10 mouse cellular contexts compared by ENCODE assay signal in the genomic region with DNA sequence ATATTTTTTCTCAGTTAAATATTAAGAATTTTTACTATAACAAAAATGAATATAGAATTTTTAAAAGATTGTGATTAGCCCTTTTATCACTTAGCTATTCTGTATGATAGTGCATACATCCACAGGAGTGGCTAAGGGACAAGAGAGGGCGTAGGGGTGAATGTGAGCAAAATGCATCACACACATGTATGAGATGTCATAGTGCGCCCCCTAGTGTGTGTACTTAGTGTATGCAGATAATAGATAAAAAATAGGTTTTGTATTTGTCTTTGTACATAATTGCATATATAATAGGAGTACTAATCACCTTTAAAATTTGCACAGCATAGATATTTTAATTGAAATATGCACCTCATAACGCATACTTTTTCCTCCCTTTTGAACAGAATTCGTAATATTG. TPM values are rescaled to one million over a fixed set of nuclear protein-coding genes. Genes with fewer than 3 reads are reported as not detected.
DNase-seq lines count a peak whose midpoint lies in the region; ATAC-seq and TF ChIP-seq lines count a peak whose summit lies in the region.
"Had no signal": no experiment of that assay in that cellular context is flagged by ENCODE, and none has a peak within 500 bp of the region (broad histone marks: within the 10 kb centered on the region; RNA-seq: fewer than 3 reads in every experiment).

No protein-coding gene starts in this region.

- no peak for ATAC-seq in forebrain, embryonic 12.5 days (ENCODE audit: low FRiP score)

- H3K9ac ChIP-seq in forebrain, embryonic 12.5 days, result no peak overlapping the region
- H3K9ac ChIP-seq: heart, embryonic 13.5 days; midbrain, embryonic 12.5 days had no signal

- no peak overlapping the region for H3K27ac ChIP-seq in forebrain, embryonic 12.5 days
- H3K27ac ChIP-seq: heart, embryonic 13.5 days; midbrain, embryonic 12.5 days had no signal

- no peak overlapping the region for H3K4me3 ChIP-seq in E14TG2a.4 (replicated peaks; ENCODE audit: low read length)
- no peak overlapping the region for H3K4me3 ChIP-seq in lung, adult 2 months (replicated peaks; ENCODE audit: extremely low read depth, low read depth, low read length)
- H3K4me3 ChIP-seq in forebrain, embryonic 12.5 days (replicated peaks), result no peak overlapping the region
- H3K4me3 ChIP-seq: heart, embryonic 13.5 days; midbrain, embryonic 12.5 days had no signal

- H3K36me3 ChIP-seq in E14TG2a.4 (ENCODE audit: insufficient read depth, low read length), result peaks cover 73% of the 10 kb centered on the region
- peaks cover 61% of the 10 kb centered on the region for H3K36me3 ChIP-seq in forebrain, embryonic 12.5 days (replicated peaks)

- no peaks in the 10 kb centered on the region for H3K27me3 ChIP-seq in E14TG2a.4 (ENCODE audit: insufficient read depth, low read length)
- H3K27me3 ChIP-seq in forebrain, embryonic 12.5 days, result no peaks in the 10 kb centered on the region
- H3K27me3 ChIP-seq: heart, embryonic 13.5 days; midbrain, embryonic 12.5 days had no signal

- H3K4me1 ChIP-seq in E14TG2a.4 (replicated peaks; ENCODE audit: low read depth, low read length), result peaks cover 3% of the 10 kb centered on the region; the same call in 1 of the 2 replicates
- H3K4me1 ChIP-seq in lung, adult 2 months (ENCODE audit: control insufficient read depth, insufficient read depth, low read length), result no peaks in the 10 kb centered on the region
- no peaks in the 10 kb centered on the region for H3K4me1 ChIP-seq in forebrain, embryonic 12.5 days
- H3K4me1 ChIP-seq: heart, embryonic 13.5 days; midbrain, embryonic 12.5 days had no signal

- TF ChIP-seq POLR2A in lung, adult 2 months (IDR thresholded peaks at IDR 0.05; ENCODE audit: borderline replicate concordance, extremely low read depth, low read depth, low read length), result no peak

- peak; percentile 17 to 29 for DNase-seq in layer of hippocampus, postnatal 10 days (ENCODE audit: low spot score in 2 of 2)
- DNase-seq in layer of hippocampus, adult 11-12 months (ENCODE audit: low spot score), result no peak
- DNase-seq in ZHBTc4 (ENCODE audit: low read depth, low spot score), result peak; percentile 76
- peak; percentile 17 for DNase-seq in embryo, embryonic 11.5 days (ENCODE audit: low read depth, low spot score)
- peak; percentile 8 for DNase-seq in lung, adult 2 months
- DNase-seq in telencephalon, adult 2 months (ENCODE audit: low read depth, low spot score), result peak; percentile 11

- TF ChIP-seq CTCF in E14TG2a.4 (conservative IDR thresholded peaks at IDR 0.05; ENCODE audit: low read length), result peak; percentile 72
- 0 out of 2 replicates have a peak, but pooled peaks have one; percentile 9 for TF ChIP-seq CTCF in lung, adult 2 months (IDR thresholded peaks at IDR 0.05; ENCODE audit: insufficient read depth, low read length)

- no peaks in the 10 kb centered on the region for H3K9me3 ChIP-seq in E14TG2a.4 (ENCODE audit: low read length)
- H3K9me3 ChIP-seq in forebrain, embryonic 12.5 days, result no peaks in the 10 kb centered on the region
- H3K9me3 ChIP-seq: heart, embryonic 13.5 days; midbrain, embryonic 12.5 days had no signal

- H3K4me2 ChIP-seq in forebrain, embryonic 12.5 days, result no peak overlapping the region
- H3K4me2 ChIP-seq: heart, embryonic 13.5 days; midbrain, embryonic 12.5 days had no signal

- WGBS in lung, adult 2 months, result 58% methylated on average over 4 of the region's 4 CpGs
- WGBS in forebrain, embryonic 12.5 days, result 56% methylated on average over 4 of the region's 4 CpGs

RNA-seq across cellular contexts. Expression of a gene that starts 8.1 kb away (rescaled TPM):
- 10 to 100 TPM; 26.8 to 32.6 TPM for total RNA-seq in layer of hippocampus, postnatal 10 days (2021)
- 13.3 and 17.2 TPM in 2 replicates for polyA plus RNA-seq in lung, adult 2 months (2012; rRNA removed)
- 38.7 and 42.0 TPM in 2 replicates for polyA plus RNA-seq in forebrain, embryonic 12.5 days (2016; fragmentation: Nextera tagmentation; extraction: Ambion mirVana)

RNA-seq across cellular contexts. Expression of a gene that starts 8.1 kb away (rescaled TPM):
- total RNA-seq in layer of hippocampus, postnatal 10 days (2021), result 10 to 100 TPM; 74.8 to 77.9 TPM
- 14.1 and 22.4 TPM in 2 replicates for polyA plus RNA-seq in lung, adult 2 months (2012; rRNA removed)
- 54.8 and 63.2 TPM in 2 replicates for polyA plus RNA-seq in forebrain, embryonic 12.5 days (2016; fragmentation: Nextera tagmentation; extraction: Ambion mirVana)

RNA-seq across cellular contexts. Expression of a gene that starts 46.8 kb away (rescaled TPM):
- 1 to 10 TPM in 1 of 2 experiments, not detected in 1; 5.7 TPM for total RNA-seq in layer of hippocampus, postnatal 10 days (2021)
- polyA plus RNA-seq in lung, adult 2 months (2012; rRNA removed), result 0.65 and 1.9 TPM in 2 replicates
- 0.83 and 1.2 TPM in 2 replicates for polyA plus RNA-seq in forebrain, embryonic 12.5 days (2016; fragmentation: Nextera tagmentation; extraction: Ambion mirVana)

RNA-seq across cellular contexts. Expression of a gene that starts 52.3 kb away (rescaled TPM):
- 100 to 1,000 TPM in 1 of 2 experiments, 10 to 100 TPM in 1; 91.3 to 102 TPM for total RNA-seq in layer of hippocampus, postnatal 10 days (2021)
- polyA plus RNA-seq in lung, adult 2 months (2012; rRNA removed), result 70.6 and 71.8 TPM in 2 replicates
- polyA plus RNA-seq in forebrain, embryonic 12.5 days (2016; fragmentation: Nextera tagmentation; extraction: Ambion mirVana), result 18.4 and 20.6 TPM in 2 replicates
